ENCODE assay signal across 16 mouse cellular contexts in genomic region chr17:71986998-71987397, GRCm38 (mm10).
DNase-seq lines count a peak whose midpoint lies in the region; ATAC-seq and TF ChIP-seq lines count a peak whose summit lies in the region.
"Had no signal": no experiment of that assay in that cellular context is flagged by ENCODE, and none has a peak within 500 bp of the region (broad histone marks: within the 10 kb centered on the region; RNA-seq: fewer than 3 reads in every experiment).

No protein-coding gene starts in this region.

- no peak overlapping the region for H3K9ac ChIP-seq in forebrain, embryonic 11.5 days (ENCODE audit: low read length)
- no peak overlapping the region for H3K9ac ChIP-seq in forebrain, embryonic 12.5 days
- H3K9ac ChIP-seq in intestine, embryonic 14.5 days (ENCODE audit: low read length): no peak overlapping the region
- no peak overlapping the region for H3K9ac ChIP-seq in intestine, embryonic 16.5 days (ENCODE audit: low read depth, low read length)
- H3K9ac ChIP-seq: embryonic facial prominence, embryonic 15.5 days; forebrain, postnatal 0 days; intestine, embryonic 15.5 days; limb, embryonic 12.5 days; midbrain, embryonic 12.5 days had no signal

- no peak for DNase-seq in forebrain, embryonic 11.5 days (ENCODE audit: low spot score)
- DNase-seq in intestine, embryonic 14.5 days (ENCODE audit: low spot score): no peak
- peak; percentile 28 for DNase-seq in thymus, postnatal 0 days (ENCODE audit: low spot score)
- no peak for DNase-seq in thymus, adult 2 months
- DNase-seq in lung, postnatal 14 days: no peak
- DNase-seq in right cerebral cortex, postnatal 14 days: no peak
- DNase-seq: cerebellum, adult 2 months; forebrain, postnatal 0 days; gastrocnemius, postnatal 10 days; spleen, adult 18-20 months had no signal

- no peaks in the 10 kb centered on the region for H3K27me3 ChIP-seq in forebrain, embryonic 11.5 days (ENCODE audit: control insufficient read depth, insufficient read depth, low read length)
- H3K27me3 ChIP-seq in forebrain, embryonic 12.5 days: no peaks in the 10 kb centered on the region
- no peaks in the 10 kb centered on the region for H3K27me3 ChIP-seq in intestine, embryonic 14.5 days (replicated peaks; ENCODE audit: control insufficient read depth, insufficient read depth, low read length)
- no peaks in the 10 kb centered on the region for H3K27me3 ChIP-seq in intestine, embryonic 16.5 days (replicated peaks; ENCODE audit: control insufficient read depth, insufficient read depth, low read length)
- H3K27me3 ChIP-seq in thymus, adult 2 months (ENCODE audit: control insufficient read depth, insufficient read depth, low read length): no peaks in the 10 kb centered on the region
- H3K27me3 ChIP-seq: embryonic facial prominence, embryonic 15.5 days; intestine, embryonic 15.5 days; limb, embryonic 12.5 days had no signal

- H3K4me2 ChIP-seq in forebrain, embryonic 11.5 days (ENCODE audit: low read depth, low read length, severe bottlenecking): no peak overlapping the region
- no peak overlapping the region for H3K4me2 ChIP-seq in forebrain, embryonic 12.5 days
- 0 out of 2 replicates have a peak overlapping the region, but pooled peaks have one; percentile 6 for H3K4me2 ChIP-seq in intestine, embryonic 14.5 days (ENCODE audit: low read length)
- H3K4me2 ChIP-seq in intestine, embryonic 16.5 days (ENCODE audit: low read depth, low read length): no peak overlapping the region
- H3K4me2 ChIP-seq: embryonic facial prominence, embryonic 15.5 days; limb, embryonic 12.5 days; midbrain, embryonic 12.5 days had no signal

- no peak overlapping the region for H3K4me3 ChIP-seq in forebrain, embryonic 11.5 days (ENCODE audit: low read depth, low read length)
- H3K4me3 ChIP-seq in forebrain, embryonic 12.5 days (replicated peaks): no peak overlapping the region
- no peak overlapping the region for H3K4me3 ChIP-seq in intestine, embryonic 14.5 days (ENCODE audit: low read depth, low read length)
- no peak overlapping the region for H3K4me3 ChIP-seq in intestine, embryonic 16.5 days (ENCODE audit: low read length)
- no peak overlapping the region for H3K4me3 ChIP-seq in thymus, adult 2 months (ENCODE audit: control insufficient read depth, insufficient read depth, low read length)
- H3K4me3 ChIP-seq: embryonic facial prominence, embryonic 15.5 days; intestine, embryonic 15.5 days; limb, embryonic 12.5 days; midbrain, embryonic 12.5 days had no signal

- H3K9me3 ChIP-seq in forebrain, embryonic 11.5 days (ENCODE audit: control insufficient read depth, low read length): no peaks in the 10 kb centered on the region
- no peaks in the 10 kb centered on the region for H3K9me3 ChIP-seq in forebrain, embryonic 12.5 days
- no peaks in the 10 kb centered on the region for H3K9me3 ChIP-seq in intestine, embryonic 14.5 days (ENCODE audit: control insufficient read depth, low read length)
- no peaks in the 10 kb centered on the region for H3K9me3 ChIP-seq in intestine, embryonic 16.5 days (ENCODE audit: control insufficient read depth, low read length)
- H3K9me3 ChIP-seq: embryonic facial prominence, embryonic 15.5 days; intestine, embryonic 15.5 days; limb, embryonic 12.5 days; midbrain, embryonic 12.5 days had no signal

- no peak overlapping the region for H3K27ac ChIP-seq in forebrain, embryonic 11.5 days (ENCODE audit: low read depth, low read length)
- H3K27ac ChIP-seq in forebrain, embryonic 12.5 days: no peak overlapping the region
- H3K27ac ChIP-seq in intestine, embryonic 14.5 days (ENCODE audit: low read depth): no peak overlapping the region
- no peak overlapping the region for H3K27ac ChIP-seq in intestine, embryonic 16.5 days (ENCODE audit: low read length)
- H3K27ac ChIP-seq in thymus, adult 2 months (ENCODE audit: control insufficient read depth, insufficient read depth, low read length): no peak overlapping the region
- H3K27ac ChIP-seq: embryonic facial prominence, embryonic 15.5 days; intestine, embryonic 15.5 days; limb, embryonic 12.5 days; midbrain, embryonic 12.5 days had no signal

- no peaks in the 10 kb centered on the region; the same call in 1 of the 2 replicates for H3K4me1 ChIP-seq in forebrain, embryonic 11.5 days (replicated peaks; ENCODE audit: control insufficient read depth, insufficient read depth, low read length)
- H3K4me1 ChIP-seq in forebrain, embryonic 12.5 days: peaks cover 20% of the 10 kb centered on the region; the same call in 1 of the 2 replicates
- H3K4me1 ChIP-seq in intestine, embryonic 14.5 days (replicated peaks; ENCODE audit: control insufficient read depth, insufficient read depth, low read length): peaks cover 14% of the 10 kb centered on the region; the same call in 1 of the 2 replicates
- H3K4me1 ChIP-seq in intestine, embryonic 16.5 days (ENCODE audit: control insufficient read depth, insufficient read depth, low read length): peaks cover 10% of the 10 kb centered on the region; the same call in 1 of the 2 replicates
- peaks cover 9% of the 10 kb centered on the region for H3K4me1 ChIP-seq in thymus, adult 2 months (replicated peaks; ENCODE audit: control insufficient read depth, insufficient read depth, low read length)

- ATAC-seq in forebrain, embryonic 11.5 days (replicated peaks; ENCODE audit: low FRiP score): 0 out of 2 replicates have a peak, but pooled peaks have one; percentile 55
- no peak for ATAC-seq in forebrain, embryonic 12.5 days (ENCODE audit: low FRiP score)
- no peak for ATAC-seq in intestine, embryonic 14.5 days (replicated peaks; ENCODE audit: low FRiP score, low TSS enrichment, low read depth)
- no peak for ATAC-seq in intestine, embryonic 16.5 days

- TF ChIP-seq POLR2A in thymus, adult 2 months (IDR thresholded peaks at IDR 0.05; ENCODE audit: control insufficient read depth, extremely low read depth, insufficient read depth, low read length, poor library complexity): no peak

- H3K36me3 ChIP-seq in forebrain, embryonic 11.5 days (ENCODE audit: control insufficient read depth, insufficient read depth, low read length): no peaks in the 10 kb centered on the region
- no peaks in the 10 kb centered on the region for H3K36me3 ChIP-seq in forebrain, embryonic 12.5 days (replicated peaks)
- H3K36me3 ChIP-seq in intestine, embryonic 14.5 days (ENCODE audit: control insufficient read depth, insufficient read depth, low read length): no peaks in the 10 kb centered on the region
- no peaks in the 10 kb centered on the region for H3K36me3 ChIP-seq in intestine, embryonic 16.5 days (ENCODE audit: control insufficient read depth, insufficient read depth, low read length)
- H3K36me3 ChIP-seq in thymus, adult 2 months (ENCODE audit: control insufficient read depth, insufficient read depth, low read length): no peaks in the 10 kb centered on the region
- H3K36me3 ChIP-seq: embryonic facial prominence, embryonic 15.5 days; intestine, embryonic 15.5 days; limb, embryonic 12.5 days; midbrain, embryonic 12.5 days had no signal

- WGBS in forebrain, embryonic 11.5 days: 53% methylated on average over 8 of the region's 8 CpGs
- 48% methylated on average over 8 of the region's 8 CpGs for WGBS in forebrain, embryonic 12.5 days
- WGBS in intestine, embryonic 14.5 days: 54% methylated on average over 8 of the region's 8 CpGs
- 52% methylated on average over 6 of the region's 8 CpGs for WGBS in intestine, embryonic 16.5 days
- 46% methylated on average over 8 of the region's 8 CpGs for WGBS in thymus, adult 2 months

- no peak for TF ChIP-seq CTCF in thymus, adult 2 months (IDR thresholded peaks at IDR 0.05; ENCODE audit: borderline replicate concordance, control insufficient read depth, extremely low read depth, insufficient read depth, low read length, poor library complexity)
